Mouse (Mus musculus) midbrain, embryonic 15.5 days (tissue): ENCODE results near the gene 9930104L06Rik. TPM values are rescaled to one million over a fixed set of nuclear protein-coding genes. Genes with fewer than 3 reads are reported as not detected.
A peak's percentile ranks its signal among the peaks of the same experiment; 100 is the strongest.

Experiments
- ATAC-seq: fragments of 200-750 bp; cut with Nextera tagmentation; replicated peaks from 2 replicates; pipeline ENCODE4 v1.8.0; 2017; ENCODE audit warnings: moderate TSS enrichment
- H3K27ac ChIP-seq: fragments of 300-500 bp; sonication (generic); 2 replicates; pipeline ENCODE4 v1.5.1; 2015; ENCODE audit warnings: mild to moderate bottlenecking, inconsistent platforms
- H3K27me3 ChIP-seq: fragments of 300-500 bp; sonication (generic); replicated peaks from 2 replicates; pipeline ENCODE4 v1.6.1; 2015; ENCODE audit warnings: inconsistent platforms
- H3K36me3 ChIP-seq: fragments of 300-500 bp; sonication (generic); replicated peaks from 2 replicates; pipeline ENCODE4 v1.6.1; 2015; ENCODE audit warnings: inconsistent platforms
- H3K4me1 ChIP-seq: fragments of 300-500 bp; sonication (generic); 2 replicates; pipeline ENCODE4 v1.6.1; 2015; ENCODE audit warnings: inconsistent platforms
- H3K4me2 ChIP-seq: fragments of 300-500 bp; sonication (generic); 2 replicates; pipeline ENCODE4 v1.6.1; 2015; ENCODE audit warnings: inconsistent platforms, mild to moderate bottlenecking, moderate library complexity
- H3K4me3 ChIP-seq: fragments of 300-500 bp; sonication (generic); 2 replicates; pipeline ENCODE4 v1.5.1; 2015; ENCODE audit warnings: mild to moderate bottlenecking, inconsistent platforms
- H3K9ac ChIP-seq: fragments of 300-500 bp; sonication (generic); 2 replicates; pipeline ENCODE4 v1.6.1; 2015; ENCODE audit warnings: mild to moderate bottlenecking, inconsistent platforms
- H3K9me3 ChIP-seq: fragments of 300-500 bp; sonication (generic); 2 replicates; pipeline ENCODE4 v1.6.1; 2016; ENCODE audit warnings: inconsistent platforms
- WGBS: fragments of 180-500 bp; shearing (Covaris S2); methylation state at CpG from one replicate; pipeline ENCODE4 v1.1.7; 2015; ENCODE audit warnings: mixed read lengths; 5-methylcytosine and 5-hydroxymethylcytosine counted together
- polyA plus RNA-seq: library from polyadenylated mRNA; unstranded; fragments of >200 nt; fragmentation: Nextera tagmentation; extraction: Ambion mirVana; gene quantifications from 2 replicates; pipeline ENCODE4 v1.2.1, GENCODE M21; 2015

Gene 9930104L06Rik
- polyA plus RNA-seq, 1 experiment from 2014 or later: 16.9 TPM

DNA sequence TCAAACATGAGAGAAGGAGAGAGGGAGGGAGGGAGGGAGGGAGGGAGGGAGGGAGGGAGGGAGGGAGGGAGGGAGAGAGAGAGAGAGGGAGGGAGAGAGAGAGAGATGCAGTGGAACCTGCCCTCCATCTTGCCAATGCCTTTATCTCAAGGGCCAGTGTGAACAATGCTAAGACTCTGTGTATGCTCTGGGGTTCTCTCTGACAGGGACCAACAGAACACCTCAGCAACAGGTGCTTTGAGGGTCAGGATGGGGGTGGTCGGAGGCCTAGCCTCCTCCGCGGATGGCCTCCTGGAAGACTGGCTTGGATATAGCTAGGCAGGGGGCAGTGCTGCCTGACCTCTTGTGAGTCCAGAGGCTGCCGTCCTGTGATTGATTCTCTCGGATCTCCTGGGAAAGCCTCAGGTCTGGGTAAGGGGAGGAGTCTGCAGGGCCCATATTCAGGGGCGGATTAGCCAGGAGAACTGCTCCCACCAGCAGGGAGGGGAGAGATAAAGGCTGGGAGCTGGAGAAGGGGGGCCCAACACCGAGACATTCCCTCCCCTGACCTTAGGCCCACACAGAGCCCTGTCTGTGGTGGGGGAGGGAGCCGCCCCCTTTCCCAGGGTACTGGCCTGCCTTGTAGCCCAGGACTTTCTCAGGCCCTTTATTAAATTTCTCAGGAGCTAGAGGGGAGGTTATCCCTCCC, 28.2 kb downstream of the 9930104L06Rik start:
- H3K9me3 ChIP-seq: no peaks in the 10 kb centered on the region
- peaks cover 9% of the 10 kb centered on the region; the same call in 1 of the 2 replicates for H3K4me1 ChIP-seq
- ATAC-seq: peak; percentile 39; the same call in 1 of the 2 replicates
- 11% methylated on average over 8 of the region's 8 CpGs for WGBS
- H3K4me3 ChIP-seq: no peak overlapping the region
- no peaks in the 10 kb centered on the region for H3K36me3 ChIP-seq
- no peak overlapping the region for H3K9ac ChIP-seq
- no peaks in the 10 kb centered on the region for H3K27me3 ChIP-seq
- H3K27ac ChIP-seq: no peak overlapping the region; the same call in 1 of the 2 replicates
- H3K4me2 ChIP-seq: no peak overlapping the region

DNA sequence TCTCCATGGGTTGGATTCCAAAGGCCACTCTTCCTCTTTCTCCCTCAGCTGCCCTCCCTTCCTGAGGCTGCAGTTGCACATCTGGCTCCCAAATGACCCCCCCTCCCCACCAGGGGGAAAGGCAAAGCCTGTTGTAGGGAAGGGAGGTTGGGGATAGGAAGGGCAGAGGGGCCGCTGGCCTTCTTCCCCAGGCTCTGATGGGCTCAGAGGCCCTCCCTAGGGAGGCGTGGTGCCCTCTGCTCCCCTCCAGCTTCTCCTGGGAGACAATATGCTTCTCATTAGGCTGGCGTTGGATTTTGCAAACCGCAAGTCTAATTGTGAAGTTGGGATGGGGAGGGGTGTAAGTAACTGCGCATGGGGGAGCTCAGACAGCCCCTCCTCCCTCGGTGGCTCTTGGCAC, 31.9 kb downstream of the 9930104L06Rik start:
- Histone ChIP-seq H3K36me3 (no peaks in the 10 kb centered on the region), H3K4me1 (peaks cover 21% of the 10 kb centered on the region), H3K27ac (no peak overlapping the region), H3K9ac (no peak overlapping the region), H3K27me3 (no peaks in the 10 kb centered on the region), H3K4me3 (no peak overlapping the region), H3K9me3 (no peaks in the 10 kb centered on the region), H3K4me2 (no peak overlapping the region)
- ATAC-seq: no peak
- 46% methylated on average over 6 of the region's 6 CpGs for WGBS

DNA sequence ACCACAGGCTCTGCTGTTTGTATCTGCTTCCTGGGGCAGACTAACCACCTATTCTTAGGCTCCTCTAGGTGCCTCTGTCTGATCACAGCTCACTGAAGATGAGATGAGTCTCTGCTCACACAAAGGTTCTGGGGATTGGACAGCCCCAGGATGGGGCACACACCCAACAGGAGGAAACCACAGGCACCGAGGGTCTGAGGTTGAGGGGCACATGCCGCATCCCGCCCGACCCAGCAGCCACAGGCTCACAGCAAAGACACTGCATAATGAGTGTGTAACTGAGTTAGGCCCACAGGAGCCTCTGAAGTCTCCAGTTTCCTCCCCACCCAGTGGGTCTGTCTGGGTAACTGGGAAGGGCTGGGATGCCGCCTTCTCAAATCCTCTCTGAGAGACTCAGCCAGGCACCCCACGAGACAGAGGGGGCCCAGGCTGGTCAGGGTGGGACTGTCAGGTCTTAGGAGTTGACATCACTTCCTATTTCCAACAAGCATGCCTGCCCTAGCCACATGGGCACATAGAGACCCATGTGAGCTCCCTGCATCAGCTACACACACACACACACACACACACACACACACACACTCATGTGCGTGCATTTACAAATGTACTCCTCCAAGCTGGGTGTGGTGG, 32.5 kb downstream of the 9930104L06Rik start:
- Histone ChIP-seq H3K9me3 (no peaks in the 10 kb centered on the region), H3K9ac (no peak overlapping the region), H3K36me3 (no peaks in the 10 kb centered on the region), H3K27ac (no peak overlapping the region), H3K4me3 (no peak overlapping the region), H3K27me3 (no peaks in the 10 kb centered on the region), H3K4me1 (peaks cover 21% of the 10 kb centered on the region), H3K4me2 (no peak overlapping the region)
- ATAC-seq: no peak
- 74% methylated on average over 7 of the region's 7 CpGs for WGBS

DNA sequence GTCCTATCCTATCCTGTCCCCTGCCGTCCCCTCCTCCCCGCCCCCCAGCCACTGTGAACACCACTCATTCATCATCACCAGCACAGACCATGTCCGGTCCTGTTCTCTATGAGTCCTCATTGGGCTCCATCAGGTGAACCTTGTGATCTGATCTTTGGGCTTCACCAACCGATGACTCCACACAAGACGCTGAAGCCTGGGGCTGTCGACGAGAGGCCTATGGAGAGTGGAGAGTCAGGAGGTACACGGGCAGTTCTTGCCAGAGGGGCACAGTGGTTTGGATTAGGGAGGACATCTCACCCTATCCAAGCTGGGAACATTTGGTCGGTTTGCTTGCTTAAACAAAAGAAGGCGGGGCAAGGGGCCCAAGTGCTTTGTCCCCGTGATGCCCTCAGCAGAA, 33.3 kb downstream of the 9930104L06Rik start:
- Histone ChIP-seq H3K9ac (no peak overlapping the region), H3K27ac (peak overlapping the region; percentile 65; the same call in 1 of the 2 replicates), H3K4me2 (no peak overlapping the region), H3K4me3 (no peak overlapping the region), H3K27me3 (no peaks in the 10 kb centered on the region), H3K9me3 (no peaks in the 10 kb centered on the region), H3K4me1 (peaks cover 18% of the 10 kb centered on the region), H3K36me3 (no peaks in the 10 kb centered on the region)
- 73% methylated on average over 11 of the region's 11 CpGs for WGBS
- 0 out of 2 replicates have a peak, but pooled peaks have one; percentile 55 for ATAC-seq

GRCm38 (mm10) chr4:124970677-124971076, 33.8 kb downstream of the 9930104L06Rik start:
- peak; percentile 82 for ATAC-seq
- Histone ChIP-seq H3K4me3 (no peak overlapping the region), H3K4me2 (no peak overlapping the region), H3K9ac (no peak overlapping the region), H3K36me3 (no peaks in the 10 kb centered on the region), H3K27me3 (no peaks in the 10 kb centered on the region), H3K9me3 (no peaks in the 10 kb centered on the region), H3K4me1 (peaks cover 16% of the 10 kb centered on the region), H3K27ac (peak overlapping the region; percentile 65)
- WGBS: 19% methylated on average over 5 of the region's 5 CpGs

DNA sequence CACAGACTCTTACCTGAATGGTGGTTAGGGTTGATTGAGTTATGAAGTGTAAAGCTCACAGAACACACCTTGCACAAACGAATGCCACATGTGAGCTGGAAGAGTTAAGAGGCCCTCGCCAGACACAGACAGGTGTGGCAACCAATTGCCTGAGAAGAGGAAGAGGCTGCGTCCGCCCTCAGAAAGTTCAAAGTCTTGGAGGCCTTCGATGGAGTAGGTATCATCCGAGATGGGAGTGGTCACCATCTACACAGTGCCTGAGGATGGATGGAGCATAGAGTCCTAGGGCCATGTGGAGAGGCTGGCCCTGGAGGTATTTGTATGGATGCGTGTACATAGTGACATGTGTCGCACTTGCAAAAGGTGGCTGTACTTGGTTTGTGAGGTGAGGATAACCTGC, 34.2 kb downstream of the 9930104L06Rik start:
- peak overlapping the region; percentile 21; the same call in 1 of the 2 replicates for H3K27ac ChIP-seq
- 0 out of 2 replicates have a peak, but pooled peaks have one; percentile 21 for ATAC-seq

GRCm38 (mm10) chr4:124972316-124972715, 35.5 kb downstream of the 9930104L06Rik start:
- WGBS: 70% methylated on average over 9 of the region's 9 CpGs
- H3K27ac ChIP-seq: no peak overlapping the region
- no peak for ATAC-seq
- H3K4me2 ChIP-seq: no peak overlapping the region
- no peaks in the 10 kb centered on the region for H3K27me3 ChIP-seq
- no peaks in the 10 kb centered on the region for H3K36me3 ChIP-seq
- H3K9ac ChIP-seq: no peak overlapping the region
- peaks cover 16% of the 10 kb centered on the region for H3K4me1 ChIP-seq
- H3K9me3 ChIP-seq: no peaks in the 10 kb centered on the region
- no peak overlapping the region for H3K4me3 ChIP-seq

More for the DNA sequence above, 34.2 kb downstream of the 9930104L06Rik start:
- Histone ChIP-seq H3K4me1 (peaks cover 16% of the 10 kb centered on the region), H3K4me3 (no peak overlapping the region), H3K9me3 (no peaks in the 10 kb centered on the region), H3K9ac (no peak overlapping the region), H3K27me3 (no peaks in the 10 kb centered on the region), H3K4me2 (no peak overlapping the region), H3K36me3 (no peaks in the 10 kb centered on the region)
- 86% methylated on average over 8 of the region's 8 CpGs for WGBS

DNA sequence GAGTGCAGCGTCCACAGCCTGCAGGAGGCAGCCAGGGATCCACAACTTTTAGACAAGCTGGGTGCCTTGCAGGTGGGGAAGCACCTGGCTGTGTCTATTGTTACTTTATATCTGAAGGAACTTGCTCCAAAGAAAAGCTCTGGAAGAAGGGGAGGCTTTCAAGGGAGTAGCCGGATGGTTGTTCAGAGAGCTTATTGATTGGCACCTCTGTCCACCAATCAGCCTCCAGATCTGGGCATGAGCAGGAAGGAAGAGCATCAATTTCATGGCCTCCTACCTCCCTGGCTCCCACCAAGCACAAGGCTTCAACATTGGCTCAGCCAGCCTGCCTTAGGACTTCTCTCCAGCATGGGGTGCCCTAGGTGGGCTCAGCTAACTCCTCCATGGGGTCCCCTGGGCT, 36.4 kb downstream of the 9930104L06Rik start:
- Histone ChIP-seq H3K4me1 (peaks cover 16% of the 10 kb centered on the region), H3K9me3 (no peaks in the 10 kb centered on the region)
- WGBS: 79% methylated on average over 2 of the region's 2 CpGs

DNA sequence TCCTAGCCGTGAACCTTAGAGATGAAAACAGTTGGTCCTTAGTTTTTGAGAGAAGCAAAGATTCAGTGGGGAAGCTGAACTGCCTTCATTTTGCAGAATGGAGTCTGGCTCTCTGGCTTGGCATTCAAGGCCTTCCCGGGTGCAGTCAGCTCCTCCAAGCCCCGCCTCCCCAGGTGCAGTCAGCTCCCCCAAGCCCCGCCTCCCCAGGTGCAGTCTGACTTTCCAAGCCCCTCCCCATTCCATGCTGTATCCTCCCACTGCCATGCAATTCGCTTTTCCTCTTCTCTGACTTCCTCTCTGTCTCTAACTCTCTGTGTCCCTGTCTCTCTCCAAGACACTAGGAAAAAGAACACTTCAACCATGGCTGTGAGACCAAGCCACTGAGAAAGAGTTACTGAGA, 41.4 kb downstream of the 9930104L06Rik start:
- ATAC-seq: no peak
- no peaks in the 10 kb centered on the region for H3K9me3 ChIP-seq
- peaks cover 6% of the 10 kb centered on the region for H3K4me1 ChIP-seq
- H3K4me2 ChIP-seq: no peak overlapping the region
- H3K27ac ChIP-seq: no peak overlapping the region
- no peak overlapping the region for H3K9ac ChIP-seq
- no peak overlapping the region for H3K4me3 ChIP-seq
- H3K27me3 ChIP-seq: peaks cover 6% of the 10 kb centered on the region; the same call in 1 of the 2 replicates
- WGBS: 49% methylated on average over 5 of the region's 5 CpGs
- H3K36me3 ChIP-seq: no peaks in the 10 kb centered on the region

More for the DNA sequence above, 36.4 kb downstream of the 9930104L06Rik start:
- Histone ChIP-seq H3K4me3 (no peak overlapping the region), H3K27me3 (no peaks in the 10 kb centered on the region), H3K27ac (no peak overlapping the region), H3K9ac (no peak overlapping the region), H3K36me3 (no peaks in the 10 kb centered on the region), H3K4me2 (no peak overlapping the region)
- ATAC-seq: no peak

GRCm38 (mm10) chr4:124983893-124984526, 47.2 kb downstream of the 9930104L06Rik start:
- H3K9me3 ChIP-seq: no peaks in the 10 kb centered on the region
- no peaks in the 10 kb centered on the region for H3K36me3 ChIP-seq
- no peak overlapping the region for H3K27ac ChIP-seq
- ATAC-seq: no peak
- no peak overlapping the region for H3K9ac ChIP-seq
- no peak overlapping the region for H3K4me2 ChIP-seq
- peaks cover 60% of the 10 kb centered on the region for H3K27me3 ChIP-seq
- no peak overlapping the region for H3K4me3 ChIP-seq
- WGBS: 16% methylated on average over 9 of the region's 9 CpGs
- H3K4me1 ChIP-seq: peaks cover 34% of the 10 kb centered on the region

DNA sequence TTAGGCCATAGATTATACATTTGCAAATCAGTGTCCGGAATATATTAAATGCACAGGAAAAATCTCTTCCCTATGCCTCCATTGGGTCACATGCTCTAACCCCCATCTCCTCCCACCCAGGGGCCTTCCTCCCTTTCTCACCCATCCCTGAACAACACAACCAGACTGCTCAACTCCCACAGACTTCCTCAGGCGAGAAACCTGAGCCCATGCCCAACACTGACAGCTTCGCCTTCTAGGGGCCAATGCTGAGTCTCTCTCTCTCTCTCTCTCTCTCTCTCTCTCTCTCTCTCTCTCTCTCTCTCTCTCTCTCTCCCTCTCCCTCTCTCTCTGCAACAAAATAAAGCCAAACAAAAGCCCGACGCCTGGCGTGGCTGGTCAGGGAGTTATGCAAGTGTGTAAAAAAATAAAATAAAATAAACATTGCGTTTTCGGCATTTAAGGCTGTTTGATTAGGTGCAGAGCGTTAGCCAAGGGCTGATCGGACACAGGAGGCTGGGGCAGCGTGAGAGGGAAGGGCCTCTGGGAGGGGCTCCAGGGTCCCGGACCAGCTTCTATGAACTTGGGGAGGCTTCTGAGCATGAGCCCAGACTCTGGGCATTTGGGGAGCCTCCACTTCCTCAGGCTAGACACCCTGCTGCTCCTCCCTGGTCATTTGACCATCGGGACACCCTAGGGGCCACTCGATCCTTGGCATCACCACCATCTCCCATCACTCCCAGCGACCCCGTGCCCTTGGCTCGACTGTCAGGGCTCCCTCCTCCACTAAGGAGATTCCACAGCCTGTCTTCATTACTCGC, 48.2 kb downstream of the 9930104L06Rik start:
- Histone ChIP-seq H3K27ac (no peak overlapping the region), H3K4me3 (no peak overlapping the region), H3K27me3 (peaks cover 69% of the 10 kb centered on the region), H3K4me1 (peaks cover 33% of the 10 kb centered on the region), H3K4me2 (no peak overlapping the region), H3K9me3 (no peaks in the 10 kb centered on the region), H3K36me3 (no peaks in the 10 kb centered on the region), H3K9ac (no peak overlapping the region)
- WGBS: 10% methylated on average over 18 of the region's 18 CpGs
- ATAC-seq: no peak
